Mouse (Mus musculus) lung, embryonic 15.5 days (tissue): ENCODE results near the gene Smim6. TPM values are rescaled to one million over a fixed set of nuclear protein-coding genes. Genes with fewer than 3 reads are reported as not detected.

ENCODE experiments used
- ATAC-seq: fragments of 200-750 bp; cut with Nextera tagmentation; 2 replicates; pipeline ENCODE4 v1.8.0; 2017; ENCODE audit warnings: moderate number of reproducible peaks, borderline replicate concordance; ENCODE audit not compliant: low FRiP score, low TSS enrichment; ENCODE audit errors: extremely low read depth
- H3K27ac ChIP-seq: fragments of 300-500 bp; sonication (generic); 2 replicates; pipeline ENCODE4 v1.5.1; 2015; ENCODE audit warnings: moderate library complexity, mild to moderate bottlenecking, inconsistent platforms
- H3K27me3 ChIP-seq: fragments of 300-500 bp; sonication (generic); 2 replicates; pipeline ENCODE4 v1.6.1; 2015; ENCODE audit warnings: inconsistent platforms
- H3K36me3 ChIP-seq: fragments of 300-500 bp; sonication (generic); 2 replicates; pipeline ENCODE4 v1.6.1; 2015; ENCODE audit warnings: inconsistent platforms
- H3K4me1 ChIP-seq: fragments of 300-500 bp; sonication (generic); 2 replicates; pipeline ENCODE4 v1.6.1; 2015; ENCODE audit warnings: inconsistent platforms
- H3K4me2 ChIP-seq: fragments of 300-500 bp; sonication (generic); 2 replicates; pipeline ENCODE4 v1.6.1; 2015; ENCODE audit warnings: inconsistent platforms, mild to moderate bottlenecking, moderate library complexity
- H3K4me3 ChIP-seq: fragments of 300-500 bp; sonication (generic); 2 replicates; pipeline ENCODE4 v1.5.1; 2015; ENCODE audit warnings: mild to moderate bottlenecking, inconsistent platforms
- H3K9ac ChIP-seq: fragments of 300-500 bp; sonication (generic); 2 replicates; pipeline ENCODE4 v1.6.1; 2015; ENCODE audit warnings: inconsistent platforms
- H3K9me3 ChIP-seq: fragments of 300-500 bp; sonication (generic); 2 replicates; pipeline ENCODE4 v1.6.1; 2016; ENCODE audit warnings: inconsistent platforms
- WGBS: fragments of 180-500 bp; shearing (Covaris S2); methylation state at CpG from one replicate; pipeline ENCODE4 v1.1.7; 2015; 5-methylcytosine and 5-hydroxymethylcytosine counted together
- polyA plus RNA-seq: library from polyadenylated mRNA; unstranded; fragments of >200 nt; fragmentation: Nextera tagmentation; extraction: Ambion mirVana; gene quantifications from 2 replicates; pipeline ENCODE4 v1.2.1, GENCODE M21; 2015

Smim6 gene
- polyA plus RNA-seq, 1 experiment from 2014 or later: 25.5 TPM

DNA sequence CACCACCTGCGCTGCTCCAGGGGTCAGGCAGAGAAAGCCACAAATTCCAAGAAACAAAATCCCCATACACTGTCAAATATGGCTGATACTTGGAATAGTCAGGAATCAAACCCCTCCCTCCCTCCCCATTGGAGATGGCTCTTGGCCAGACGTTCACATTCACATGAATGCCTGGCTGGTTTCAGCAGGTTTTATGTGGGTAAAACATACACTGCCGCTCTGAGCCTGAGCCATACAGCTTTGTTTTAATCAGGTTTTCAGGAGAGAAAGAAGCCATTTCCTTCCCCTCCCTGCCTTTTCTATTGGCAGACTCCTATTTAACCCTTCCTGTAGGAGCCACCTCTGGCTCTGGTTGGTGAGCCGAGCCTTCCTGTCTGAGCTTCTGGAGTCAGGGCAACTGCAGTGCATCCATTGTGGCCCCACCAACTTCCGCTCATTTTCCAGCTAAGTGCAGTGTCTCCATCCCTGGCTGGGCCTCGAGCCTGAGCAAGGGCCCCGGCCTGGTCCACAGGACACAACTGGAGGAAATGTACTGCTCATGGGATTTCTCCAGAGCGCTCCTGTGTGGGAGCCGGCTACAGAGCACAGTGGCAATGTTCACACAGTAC lies 34.5 kb downstream of the Smim6 start:
- peaks cover 51% of the 10 kb centered on the region for H3K36me3 ChIP-seq
- H3K9ac ChIP-seq: no peak overlapping the region
- WGBS: 84% methylated on average over 9 of the region's 9 CpGs
- ATAC-seq: no peak
- no peaks in the 10 kb centered on the region for H3K4me1 ChIP-seq
- H3K27ac ChIP-seq: 0 out of 2 replicates have a peak overlapping the region, but pooled peaks have one; percentile 10
- no peaks in the 10 kb centered on the region for H3K9me3 ChIP-seq
- H3K27me3 ChIP-seq: no peaks in the 10 kb centered on the region
- no peak overlapping the region for H3K4me2 ChIP-seq
- no peak overlapping the region for H3K4me3 ChIP-seq

- peaks cover 52% of the 10 kb centered on the region for H3K36me3 ChIP-seq
- H3K4me1 ChIP-seq: no peaks in the 10 kb centered on the region
- H3K9ac ChIP-seq: no peak overlapping the region
- no peak for ATAC-seq
- H3K27me3 ChIP-seq: no peaks in the 10 kb centered on the region
- 87% methylated on average over 9 of the region's 9 CpGs for WGBS
- H3K9me3 ChIP-seq: no peaks in the 10 kb centered on the region
- H3K4me3 ChIP-seq: no peak overlapping the region
- no peak overlapping the region for H3K4me2 ChIP-seq
- H3K27ac ChIP-seq: no peak overlapping the region
Measured at GRCm38 (mm10) chr11:115948316-115948715, 36.5 kb downstream of the Smim6 start.

GRCm38 (mm10) chr11:115950719-115951118 lies 38.9 kb downstream of the Smim6 start:
- Histone ChIP-seq H3K4me2 (no peak overlapping the region), H3K27me3 (no peaks in the 10 kb centered on the region), H3K4me3 (no peak overlapping the region), H3K9ac (no peak overlapping the region), H3K9me3 (no peaks in the 10 kb centered on the region), H3K36me3 (peaks cover 53% of the 10 kb centered on the region), H3K27ac (no peak overlapping the region), H3K4me1 (peaks cover 6% of the 10 kb centered on the region; the same call in 1 of the 2 replicates)
- 91% methylated on average over 2 of the region's 2 CpGs for WGBS
- no peak for ATAC-seq

GRCm38 (mm10) chr11:115954712-115955111 lies 42.9 kb downstream of the Smim6 start:
- peaks cover 50% of the 10 kb centered on the region for H3K36me3 ChIP-seq
- H3K9me3 ChIP-seq: no peaks in the 10 kb centered on the region
- no peak overlapping the region for H3K4me3 ChIP-seq
- peaks cover 6% of the 10 kb centered on the region; the same call in 1 of the 2 replicates for H3K4me1 ChIP-seq
- no peaks in the 10 kb centered on the region for H3K27me3 ChIP-seq
- ATAC-seq: no peak
- WGBS: 83% methylated on average over 5 of the region's 5 CpGs
- no peak overlapping the region for H3K4me2 ChIP-seq
- no peak overlapping the region for H3K27ac ChIP-seq
- H3K9ac ChIP-seq: no peak overlapping the region

GRCm38 (mm10) chr11:115955195-115955858 lies 43.5 kb downstream of the Smim6 start:
- WGBS: 68% methylated on average over 10 of the region's 10 CpGs
- Histone ChIP-seq H3K36me3 (peaks cover 56% of the 10 kb centered on the region), H3K27me3 (no peaks in the 10 kb centered on the region), H3K4me1 (peaks cover 6% of the 10 kb centered on the region; the same call in 1 of the 2 replicates), H3K9me3 (no peaks in the 10 kb centered on the region), H3K4me3 (no peak overlapping the region), H3K4me2 (no peak overlapping the region), H3K9ac (no peak overlapping the region), H3K27ac (0 out of 2 replicates have a peak overlapping the region, but pooled peaks have one; percentile 12)
- ATAC-seq: peak; percentile 43; the same call in 1 of the 2 replicates

- Histone ChIP-seq H3K27ac (peak overlapping the region; percentile 42; the same call in 1 of the 2 replicates), H3K4me1 (peaks cover 6% of the 10 kb centered on the region; the same call in 1 of the 2 replicates), H3K27me3 (no peaks in the 10 kb centered on the region), H3K36me3 (peaks cover 56% of the 10 kb centered on the region), H3K9ac (no peak overlapping the region), H3K4me3 (no peak overlapping the region), H3K9me3 (no peaks in the 10 kb centered on the region), H3K4me2 (no peak overlapping the region)
- peak; percentile 47; the same call in 1 of the 2 replicates for ATAC-seq
- 47% methylated on average over 4 of the region's 4 CpGs for WGBS
Measured at GRCm38 (mm10) chr11:115956453-115956852, 44.6 kb downstream of the Smim6 start.

DNA sequence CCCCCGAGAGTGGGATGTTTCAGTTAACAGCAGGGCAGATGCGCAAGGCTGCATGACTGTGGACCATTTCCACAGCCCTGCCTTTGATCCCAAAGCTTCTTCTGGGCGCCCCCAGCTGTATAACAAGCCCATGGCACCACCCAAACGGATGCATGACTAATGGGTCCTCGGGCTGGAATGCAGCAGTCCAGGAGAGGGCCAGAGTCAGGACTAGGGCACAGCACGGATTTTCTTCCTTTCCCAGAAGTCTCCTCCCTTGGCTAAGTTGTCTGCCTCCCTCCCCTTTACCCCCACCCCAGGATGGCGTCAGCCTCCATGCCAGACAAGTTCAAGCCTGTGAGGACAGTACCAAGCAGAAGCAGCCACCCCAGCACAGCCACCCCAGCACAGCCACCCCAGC lies 46.2 kb downstream of the Smim6 start:
- H3K4me3 ChIP-seq: no peak overlapping the region
- H3K4me1 ChIP-seq: peaks cover 6% of the 10 kb centered on the region; the same call in 1 of the 2 replicates
- H3K9ac ChIP-seq: no peak overlapping the region
- no peak overlapping the region for H3K4me2 ChIP-seq
- H3K27me3 ChIP-seq: no peaks in the 10 kb centered on the region
- no peaks in the 10 kb centered on the region for H3K9me3 ChIP-seq
- H3K36me3 ChIP-seq: peaks cover 57% of the 10 kb centered on the region
- no peak overlapping the region for H3K27ac ChIP-seq
- no peak for ATAC-seq
- WGBS: 69% methylated on average over 7 of the region's 7 CpGs

GRCm38 (mm10) chr11:115959018-115959417 lies 47.2 kb downstream of the Smim6 start:
- Histone ChIP-seq H3K9me3 (no peaks in the 10 kb centered on the region), H3K9ac (no peak overlapping the region), H3K27ac (no peak overlapping the region), H3K27me3 (no peaks in the 10 kb centered on the region), H3K4me1 (peaks cover 6% of the 10 kb centered on the region; the same call in 1 of the 2 replicates), H3K36me3 (peaks cover 60% of the 10 kb centered on the region), H3K4me3 (no peak overlapping the region), H3K4me2 (no peak overlapping the region)
- WGBS: 96% methylated on average over 9 of the region's 9 CpGs
- no peak for ATAC-seq

GRCm38 (mm10) chr11:115962651-115963412 lies 51.0 kb downstream of the Smim6 start:
- peaks cover 78% of the 10 kb centered on the region for H3K36me3 ChIP-seq
- H3K9me3 ChIP-seq: no peaks in the 10 kb centered on the region
- H3K27ac ChIP-seq: no peak overlapping the region
- no peak for ATAC-seq
- H3K4me1 ChIP-seq: no peaks in the 10 kb centered on the region
- no peaks in the 10 kb centered on the region for H3K27me3 ChIP-seq
- 93% methylated on average over 9 of the region's 9 CpGs for WGBS
- H3K9ac ChIP-seq: no peak overlapping the region
- H3K4me2 ChIP-seq: no peak overlapping the region
- no peak overlapping the region for H3K4me3 ChIP-seq
